Mouse (Mus musculus) cerebellum, postnatal 25 days (tissue): ENCODE data around the gene Gna14.

Source experiments
- DNase-seq, 2 experiments: peaks; one replicate each; pipeline ENCODE4 v3.0.0; 2021; ENCODE audit warnings: mixed read lengths in 2 of 2

Gene Gna14

GRCm38 (mm10) chr19:16457127-16457526 is 21.6 kb downstream of the Gna14 start:
- no peak for DNase-seq

DNA sequence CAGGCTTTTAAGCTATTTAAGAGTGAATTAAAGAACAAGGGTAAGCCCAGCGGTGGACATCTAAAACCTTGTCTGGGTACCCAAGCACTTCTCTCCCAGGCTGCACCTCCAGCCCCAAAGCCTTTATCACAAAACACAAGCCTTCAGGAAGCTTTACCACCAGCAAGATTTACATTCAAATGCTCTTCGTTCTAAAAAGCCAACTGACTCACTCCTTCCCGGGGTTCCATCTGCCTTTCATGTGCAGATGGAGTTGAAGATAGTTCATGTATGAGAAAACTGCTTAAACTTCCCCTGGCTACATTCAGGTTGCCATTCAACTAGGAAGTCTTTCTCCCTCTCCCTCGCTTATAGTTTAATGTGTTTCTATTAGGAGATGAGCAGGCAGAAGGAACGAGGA is 23.8 kb downstream of the Gna14 start:
- no peak for DNase-seq

GRCm38 (mm10) chr19:16460292-16460691 is 24.7 kb downstream of the Gna14 start:
- DNase-seq = no peak

GRCm38 (mm10) chr19:16460831-16461230 is 25.3 kb downstream of the Gna14 start:
- DNase-seq = no peak

DNA sequence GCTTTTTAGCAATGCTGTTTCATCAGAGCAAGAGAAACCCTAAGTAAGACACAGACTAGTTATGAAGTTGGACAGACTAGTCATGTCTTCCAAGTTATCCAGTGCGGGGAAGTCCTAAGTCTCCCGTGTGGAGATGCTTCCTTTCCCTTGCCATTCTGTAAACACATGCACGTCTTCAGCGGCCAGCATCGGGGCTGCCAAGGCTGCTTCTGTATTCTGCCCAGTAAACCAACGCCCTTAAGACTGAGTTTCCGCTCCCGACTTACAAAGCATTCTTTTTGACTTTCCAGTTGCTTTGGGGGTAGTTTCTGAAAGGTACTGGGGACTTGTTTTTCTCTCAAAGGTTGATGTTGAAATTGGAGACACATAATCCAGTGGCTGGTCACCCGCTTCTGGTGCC is 26.9 kb downstream of the Gna14 start:
- DNase-seq = no peak

GRCm38 (mm10) chr19:16464730-16465129 is 29.2 kb downstream of the Gna14 start:
- DNase-seq = no peak

DNA sequence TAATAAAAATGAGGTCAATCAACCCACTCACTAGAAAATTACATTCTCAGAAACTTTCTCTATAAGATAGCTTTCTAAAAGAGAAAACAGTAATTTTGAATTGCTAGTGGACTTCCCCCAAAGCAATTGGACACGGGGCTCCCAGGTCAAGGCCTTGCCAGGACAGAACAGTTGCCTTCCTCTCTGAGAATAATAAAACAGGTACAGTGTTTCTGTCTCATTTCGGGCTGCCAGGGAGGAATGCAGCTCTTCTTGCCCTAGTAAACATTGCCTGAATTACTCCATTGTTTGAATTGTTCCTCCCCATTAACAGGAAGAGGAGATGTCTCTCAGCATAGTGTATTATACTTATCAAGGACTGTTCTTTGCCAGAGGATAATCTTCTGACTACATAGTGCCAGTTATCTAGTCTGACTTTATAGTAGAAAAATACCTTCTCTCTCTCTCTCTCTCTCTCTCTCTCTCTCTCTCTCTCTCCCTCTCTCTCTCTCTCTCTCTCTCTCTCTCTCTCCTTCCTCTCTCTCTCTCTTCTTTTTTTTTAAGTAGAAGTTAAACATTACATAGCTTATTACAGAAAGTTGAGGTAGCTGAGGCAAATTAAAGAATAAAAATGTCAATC is 33.3 kb downstream of the Gna14 start:
- DNase-seq = no peak

GRCm38 (mm10) chr19:16472655-16473054 is 37.1 kb downstream of the Gna14 start:
- no peak for DNase-seq

DNA sequence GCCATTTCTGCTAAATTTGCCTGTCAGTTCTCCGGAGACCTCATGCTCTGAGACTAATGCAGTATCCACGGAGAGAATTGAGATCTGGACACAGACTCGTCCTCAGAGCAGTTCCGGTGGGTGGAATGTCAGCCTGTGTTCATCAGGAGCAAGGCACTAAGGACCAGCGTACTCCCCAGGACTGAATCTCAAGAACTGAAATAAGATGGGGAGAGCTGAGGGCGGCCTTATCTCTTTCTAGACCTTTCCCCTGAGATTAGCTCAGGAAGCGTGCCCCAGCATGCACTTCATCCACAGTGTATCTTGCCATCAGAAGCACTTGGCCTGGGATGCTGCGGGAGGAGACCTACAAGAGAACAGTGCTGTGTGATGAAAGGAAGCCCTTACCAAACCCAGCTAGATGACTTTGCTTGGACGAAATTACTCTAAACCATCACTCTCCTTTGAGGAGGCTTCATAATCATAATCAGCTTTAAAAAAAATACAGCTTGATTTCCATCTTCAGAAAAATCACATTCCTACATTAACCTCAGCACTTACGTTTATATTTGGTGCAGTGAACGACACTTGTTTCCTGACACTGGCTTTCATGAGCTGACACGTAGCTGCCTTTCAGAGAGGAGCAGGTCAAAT is 41.9 kb downstream of the Gna14 start:
- DNase-seq = no peak

GRCm38 (mm10) chr19:16478186-16478607 is 42.6 kb downstream of the Gna14 start:
- no peak for DNase-seq

- no peak for DNase-seq
These were observed 46.5 kb downstream of the Gna14 start for GRCm38 (mm10) chr19:16482047-16482446.

- DNase-seq = no peak
These were observed 48.7 kb downstream of the Gna14 start for GRCm38 (mm10) chr19:16484237-16484636.

DNA sequence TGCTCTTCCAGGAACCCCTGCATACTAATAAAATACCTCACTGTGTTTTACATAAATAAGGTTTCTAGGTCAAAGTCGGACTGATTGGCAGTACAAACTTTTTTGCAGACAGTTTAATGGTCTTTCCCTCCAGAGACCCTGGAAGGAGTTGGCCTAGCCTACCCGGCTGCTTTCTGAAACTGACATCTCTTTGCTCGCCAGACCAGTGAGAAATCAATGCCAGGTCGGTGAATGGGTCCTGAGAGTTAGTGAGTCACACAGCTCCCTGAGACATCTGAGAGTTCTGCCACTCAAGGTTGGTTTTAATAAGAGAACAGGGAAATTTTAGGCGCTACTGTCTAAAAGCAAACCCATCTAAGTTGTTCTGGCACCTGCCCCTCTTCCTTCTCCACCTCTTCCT is 49.1 kb downstream of the Gna14 start:
- DNase-seq = no peak

- DNase-seq = no peak
These were observed 55.2 kb downstream of the Gna14 start for GRCm38 (mm10) chr19:16490756-16491155.

- no peak for DNase-seq
These were observed 55.9 kb downstream of the Gna14 start for GRCm38 (mm10) chr19:16491497-16491896.

- DNase-seq = no peak
These were observed 56.9 kb downstream of the Gna14 start for GRCm38 (mm10) chr19:16492453-16492852.

DNA sequence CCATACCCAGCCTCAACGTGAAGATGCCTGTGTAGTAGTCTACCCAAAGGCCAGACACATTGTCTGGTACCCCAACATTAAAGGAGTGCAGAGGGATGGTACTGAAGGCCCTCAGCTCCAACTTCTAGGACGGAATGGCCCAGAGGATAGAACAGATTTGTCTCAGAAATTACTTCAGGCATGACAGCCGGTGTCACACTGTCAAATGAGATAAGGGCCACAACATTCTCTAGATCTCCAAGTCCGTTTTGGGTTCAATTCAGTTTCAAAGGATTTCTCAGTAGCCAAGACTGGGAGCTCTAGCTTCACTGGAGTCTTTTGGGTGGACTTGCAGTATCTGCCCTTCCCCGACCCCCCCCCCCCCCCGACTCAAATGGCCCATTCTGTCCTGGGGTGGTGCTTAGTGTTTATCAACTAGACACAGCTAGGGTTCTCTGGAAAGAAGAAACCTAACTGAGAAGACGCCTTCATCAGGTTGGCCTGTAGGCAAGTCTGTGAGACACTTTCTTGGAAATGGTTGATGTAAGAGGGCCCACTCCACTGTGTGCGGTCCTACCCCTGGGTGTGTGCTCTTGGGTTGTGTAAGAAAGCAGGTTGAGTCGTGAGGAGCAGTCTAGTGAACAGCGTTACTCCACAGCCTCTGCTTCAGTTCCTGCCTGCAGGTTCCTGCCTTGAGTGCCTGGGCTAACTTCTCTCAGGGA is 59.4 kb downstream of the Gna14 start:
- DNase-seq = no peak

DNA sequence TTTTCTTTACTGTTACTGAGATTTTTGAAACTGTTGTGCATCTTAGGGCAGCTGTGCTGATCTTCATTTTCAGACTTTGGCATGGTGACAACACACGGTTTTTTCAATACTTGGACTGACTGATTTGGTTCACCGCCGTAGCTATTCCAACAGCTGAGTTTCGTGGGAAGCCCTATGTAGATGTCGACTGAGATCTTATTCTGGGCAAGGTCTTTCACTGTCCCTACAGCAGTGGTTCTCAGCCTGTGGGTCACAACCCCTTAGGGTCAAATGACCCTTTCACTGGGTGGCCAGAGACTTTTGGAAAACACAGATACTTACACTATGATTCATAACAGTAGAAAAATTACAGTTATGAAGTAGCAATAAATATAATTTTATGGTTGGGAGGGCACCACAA is 60.5 kb downstream of the Gna14 start:
- no peak for DNase-seq

GRCm38 (mm10) chr19:16502054-16502453 is 66.5 kb downstream of the Gna14 start:
- no peak for DNase-seq

- no peak for DNase-seq
These were observed 71.3 kb downstream of the Gna14 start for GRCm38 (mm10) chr19:16506711-16507364.

GRCm38 (mm10) chr19:16510343-16511080 is 75.0 kb downstream of the Gna14 start:
- no peak for DNase-seq

DNA sequence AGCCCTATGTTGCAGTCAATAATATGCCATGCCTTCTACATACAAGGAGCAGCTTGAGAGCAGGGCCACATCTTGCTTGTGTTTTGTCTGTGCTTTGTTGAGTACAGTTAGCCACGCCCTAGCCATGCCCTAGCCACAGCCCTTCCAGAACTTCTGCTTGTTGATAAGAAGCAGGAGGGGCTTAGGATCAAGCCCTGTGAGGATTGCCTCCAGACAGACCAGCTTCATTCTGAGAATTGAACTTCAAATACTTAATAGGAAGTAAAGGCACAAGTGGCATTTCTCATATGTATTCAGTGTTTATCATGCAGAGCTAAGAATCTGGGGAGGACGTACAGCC is 75.5 kb downstream of the Gna14 start:
- DNase-seq = no peak

DNA sequence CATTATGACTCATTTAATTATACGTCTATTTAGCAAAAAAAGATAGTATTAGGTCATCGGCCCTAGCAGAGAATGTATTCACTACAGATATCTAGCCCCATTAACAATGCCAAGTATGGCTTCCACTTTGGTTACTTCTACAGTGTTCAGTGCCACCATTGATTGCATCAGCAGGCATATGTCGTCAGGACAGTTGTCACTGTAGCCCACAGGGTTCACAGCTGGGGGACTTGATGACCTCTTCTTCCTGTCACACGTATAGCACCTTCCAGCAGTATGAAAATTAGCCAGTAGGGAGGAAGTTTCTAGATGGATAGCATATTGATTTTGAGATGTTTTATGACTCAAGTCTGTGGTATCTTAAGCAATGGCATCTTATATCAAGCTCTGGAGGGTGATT is 78.6 kb downstream of the Gna14 start:
- DNase-seq = no peak
